In genomic region chr4:82271547-82271946, GRCm38 (mm10) we compare ENCODE assay signal across 11 mouse cellular contexts.
DNase-seq lines count a peak whose midpoint lies in the region; ATAC-seq lines count a peak whose summit lies in the region.
"Had no signal": no experiment of that assay in that cellular context is flagged by ENCODE, and none has a peak within 500 bp of the region (broad histone marks: within the 10 kb centered on the region; RNA-seq: fewer than 3 reads in every experiment).

No protein-coding gene starts in this region.

- no peak overlapping the region for H3K4me2 ChIP-seq in heart, embryonic 15.5 days
- no peak overlapping the region for H3K4me2 ChIP-seq in embryonic facial prominence, embryonic 14.5 days (ENCODE audit: low read depth, low read length)
- H3K4me2 ChIP-seq in limb, embryonic 13.5 days (replicated peaks): no peak overlapping the region
- H3K4me2 ChIP-seq: kidney, embryonic 15.5 days had no signal

- no peaks in the 10 kb centered on the region for H3K9me3 ChIP-seq in heart, embryonic 15.5 days (replicated peaks)
- no peaks in the 10 kb centered on the region for H3K9me3 ChIP-seq in embryonic facial prominence, embryonic 14.5 days (ENCODE audit: control insufficient read depth, low read length)
- H3K9me3 ChIP-seq in limb, embryonic 13.5 days: no peaks in the 10 kb centered on the region
- H3K9me3 ChIP-seq: kidney, embryonic 15.5 days had no signal

- H3K9ac ChIP-seq in heart, embryonic 15.5 days: no peak overlapping the region
- H3K9ac ChIP-seq in embryonic facial prominence, embryonic 14.5 days (ENCODE audit: low read depth, low read length): no peak overlapping the region
- H3K9ac ChIP-seq in limb, embryonic 13.5 days: no peak overlapping the region
- H3K9ac ChIP-seq: kidney, embryonic 15.5 days had no signal

- ATAC-seq in heart, embryonic 15.5 days (replicated peaks; ENCODE audit: insufficient number of reproducible peaks, insufficient read depth, low FRiP score, low read depth): no peak
- ATAC-seq in embryonic facial prominence, embryonic 14.5 days (ENCODE audit: low read depth): no peak
- no peak for ATAC-seq in limb, embryonic 13.5 days (ENCODE audit: low FRiP score, low read depth)

- H3K4me1 ChIP-seq in heart, embryonic 15.5 days (replicated peaks): peaks cover 22% of the 10 kb centered on the region
- H3K4me1 ChIP-seq in embryonic facial prominence, embryonic 14.5 days (ENCODE audit: control insufficient read depth, insufficient read depth, low read length): peaks cover 44% of the 10 kb centered on the region
- peaks cover 62% of the 10 kb centered on the region for H3K4me1 ChIP-seq in limb, embryonic 13.5 days

- H3K27me3 ChIP-seq in heart, embryonic 15.5 days: no peaks in the 10 kb centered on the region
- no peaks in the 10 kb centered on the region for H3K27me3 ChIP-seq in embryonic facial prominence, embryonic 14.5 days (replicated peaks; ENCODE audit: control insufficient read depth, insufficient read depth, low read length)
- no peaks in the 10 kb centered on the region for H3K27me3 ChIP-seq in limb, embryonic 13.5 days
- H3K27me3 ChIP-seq: kidney, embryonic 15.5 days had no signal

- H3K4me3 ChIP-seq in heart, embryonic 15.5 days: no peak overlapping the region
- no peak overlapping the region for H3K4me3 ChIP-seq in embryonic facial prominence, embryonic 14.5 days (ENCODE audit: low read depth, low read length)
- no peak overlapping the region for H3K4me3 ChIP-seq in limb, embryonic 13.5 days
- H3K4me3 ChIP-seq: kidney, embryonic 15.5 days had no signal

- 60% methylated on average over 3 of the region's 3 CpGs for WGBS in heart, embryonic 15.5 days
- 53% methylated on average over 3 of the region's 3 CpGs for WGBS in embryonic facial prominence, embryonic 14.5 days
- 65% methylated on average over 3 of the region's 3 CpGs for whole genome bisulfite sequencing in limb, embryonic 13.5 days

- no peak for DNase-seq in heart, postnatal 4 days
- peak; percentile 40 for DNase-seq in MN1 (ENCODE audit: low spot score)
- peak; percentile 59 for DNase-seq in embryonic facial prominence, embryonic 14.5 days (ENCODE audit: low spot score)
- no peak for DNase-seq in layer of hippocampus, adult 9-11 months
- DNase-seq in cerebellum, adult 18-20 months: no peak
- DNase-seq: embryo, embryonic 11 days; gastrocnemius, postnatal 10 days; right cerebral cortex, postnatal 25 days had no signal

- no peaks in the 10 kb centered on the region for H3K36me3 ChIP-seq in heart, embryonic 15.5 days
- no peaks in the 10 kb centered on the region for H3K36me3 ChIP-seq in embryonic facial prominence, embryonic 14.5 days (ENCODE audit: control insufficient read depth, insufficient read depth, low read length)
- no peaks in the 10 kb centered on the region for H3K36me3 ChIP-seq in limb, embryonic 13.5 days
- H3K36me3 ChIP-seq: kidney, embryonic 15.5 days had no signal

- H3K27ac ChIP-seq in heart, embryonic 15.5 days: peak overlapping the region; percentile 68
- H3K27ac ChIP-seq in embryonic facial prominence, embryonic 14.5 days (replicated peaks; ENCODE audit: low read depth, low read length): peak overlapping the region; percentile 75
- H3K27ac ChIP-seq in limb, embryonic 13.5 days: peak overlapping the region; percentile 75; the same call in 1 of the 2 replicates
- H3K27ac ChIP-seq: kidney, embryonic 15.5 days had no signal

Comparison
In these comparisons a context has a peak if more than half of its experiments do, and no peak if none do; other contexts are left out.
1. DNase-seq: peak in MN1 (single experiment) and embryonic facial prominence, embryonic 14.5 days (single experiment); none in heart, postnatal 4 days (single experiment), layer of hippocampus, adult 9-11 months (single experiment) and cerebellum, adult 18-20 months (0 of 2).
2. Peak in every context shown above with its lines, with median percentiles within 50 percentile points of each other: H3K27ac ChIP-seq.